Mouse (Mus musculus) liver, embryonic 11.5 days (tissue): ENCODE results near the gene Peli1. TPM values are rescaled to one million over a fixed set of nuclear protein-coding genes. Genes with fewer than 3 reads are reported as not detected.

Source experiments
- ATAC-seq: fragments of 200-750 bp; cut with Nextera tagmentation; replicated peaks from 2 replicates; pipeline ENCODE4 v1.8.0; 2017; ENCODE audit warnings: moderate number of reproducible peaks, mild to moderate bottlenecking, moderate TSS enrichment, moderate library complexity; ENCODE audit not compliant: low FRiP score
- DNase-seq: peaks from one replicate; pipeline ENCODE4 v3.0.0-alpha.2; 2017; ENCODE audit warnings: low spot score
- H3K27ac ChIP-seq: fragments of 300-500 bp; sonication (generic); 2 replicates; pipeline ENCODE4 v1.5.1; 2014; ENCODE audit warnings: mild to moderate bottlenecking, low read depth, low read length, control low read depth
- H3K27me3 ChIP-seq: fragments of 300-500 bp; sonication (generic); replicated peaks from 2 replicates; pipeline ENCODE4 v1.6.1; 2014; ENCODE audit warnings: low read length, mixed read lengths; ENCODE audit not compliant: control insufficient read depth, insufficient read depth
- H3K36me3 ChIP-seq: fragments of 300-500 bp; sonication (generic); 2 replicates; pipeline ENCODE4 v1.6.1; 2014; ENCODE audit warnings: mild to moderate bottlenecking, low read length, moderate library complexity, mixed read lengths; ENCODE audit not compliant: control insufficient read depth, insufficient read depth
- H3K4me1 ChIP-seq: fragments of 300-500 bp; sonication (generic); replicated peaks from 2 replicates; pipeline ENCODE4 v1.6.1; 2014; ENCODE audit warnings: low read length, mixed read lengths; ENCODE audit not compliant: control insufficient read depth, insufficient read depth
- H3K4me2 ChIP-seq: fragments of 300-500 bp; sonication (generic); 2 replicates; pipeline ENCODE4 v1.6.1; 2014; ENCODE audit warnings: mild to moderate bottlenecking, control low read depth, moderate library complexity
- H3K4me3 ChIP-seq: fragments of 300-500 bp; sonication (generic); 2 replicates; pipeline ENCODE4 v1.5.1; 2014; ENCODE audit warnings: low read depth, low read length, control low read depth
- H3K9ac ChIP-seq: fragments of 300-500 bp; sonication (generic); 2 replicates; pipeline ENCODE4 v1.6.1; 2014; ENCODE audit warnings: low read depth, low read length, control low read depth
- H3K9me3 ChIP-seq: fragments of 300-500 bp; sonication (generic); 2 replicates; pipeline ENCODE4 v1.6.1; 2016; ENCODE audit warnings: low read length, inconsistent platforms, mixed read lengths; ENCODE audit not compliant: control insufficient read depth
- WGBS: fragments of 180-500 bp; shearing (Covaris S2); extraction: QIAGEN DNeasy Blood & Tissue Kit; methylation state at CpG from one replicate; pipeline ENCODE4 v1.1.7; 2014; 5-methylcytosine and 5-hydroxymethylcytosine counted together
- polyA plus RNA-seq: library from polyadenylated mRNA; unstranded; fragments of >200 nt; fragmentation: Nextera tagmentation; extraction: Ambion mirVana; gene quantifications from 2 replicates; pipeline ENCODE4 v1.2.1, GENCODE M21; 2014

The Peli1 gene
- 25.2 and 26.7 TPM in 2 replicates for polyA plus RNA-seq

DNA sequence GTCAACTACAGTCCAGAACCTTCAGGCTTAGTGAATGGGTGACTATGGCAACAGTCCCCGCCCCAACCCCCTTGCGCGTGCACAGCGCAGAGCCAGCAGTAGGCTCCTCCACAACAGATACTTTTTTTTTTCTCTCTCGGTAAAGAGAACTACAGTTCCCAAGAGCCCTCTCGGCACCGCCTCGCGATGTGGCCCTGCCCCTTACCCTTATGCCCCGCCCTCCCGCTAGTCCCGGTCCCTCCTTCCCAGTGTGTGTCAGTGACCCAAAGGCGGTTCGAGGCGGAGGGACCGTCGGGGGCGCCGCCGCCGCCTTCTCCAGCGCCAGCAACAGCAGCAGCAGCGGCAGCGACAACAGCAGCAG lies at the start of gene Peli1:
Gene Peli1, plus strand, starts transcription at position 225 of the 361 bp plus-strand sequence.
- Histone ChIP-seq H3K4me1 (peaks cover 7% of the 10 kb centered on the region; the same call in 1 of the 2 replicates), H3K9ac (peak within 1 kb of the TSS; percentile 98), H3K27me3 (no peaks in the 10 kb centered on the region), H3K4me3 (peak within 1 kb of the TSS; percentile 81), H3K36me3 (no peaks in the 10 kb centered on the region), H3K4me2 (peak within 1 kb of the TSS; percentile 86), H3K27ac (peak within 1 kb of the TSS; percentile 99), H3K9me3 (no peaks in the 10 kb centered on the region)
- DNase-seq (peak; percentile 91), ATAC-seq (peak; percentile 100)
- WGBS, result under 1% methylated on average over 24 of the region's 24 CpGs

- H3K9me3 ChIP-seq, result no peaks in the 10 kb centered on the region
- WGBS, result 64% methylated on average over 5 of the region's 5 CpGs
- no peaks in the 10 kb centered on the region for H3K27me3 ChIP-seq
- DNase-seq (no peak), ATAC-seq (peak; percentile 65)
- H3K4me1 ChIP-seq, result no peaks in the 10 kb centered on the region
- H3K27ac ChIP-seq, result no peak overlapping the region
- H3K9ac ChIP-seq, result no peak overlapping the region
- H3K4me3 ChIP-seq, result no peak overlapping the region
- H3K36me3 ChIP-seq, result no peaks in the 10 kb centered on the region
- H3K4me2 ChIP-seq, result no peak overlapping the region
These were observed 48.5 kb upstream of the Peli1 start for GRCm38 (mm10) chr11:21042590-21042989.

DNA sequence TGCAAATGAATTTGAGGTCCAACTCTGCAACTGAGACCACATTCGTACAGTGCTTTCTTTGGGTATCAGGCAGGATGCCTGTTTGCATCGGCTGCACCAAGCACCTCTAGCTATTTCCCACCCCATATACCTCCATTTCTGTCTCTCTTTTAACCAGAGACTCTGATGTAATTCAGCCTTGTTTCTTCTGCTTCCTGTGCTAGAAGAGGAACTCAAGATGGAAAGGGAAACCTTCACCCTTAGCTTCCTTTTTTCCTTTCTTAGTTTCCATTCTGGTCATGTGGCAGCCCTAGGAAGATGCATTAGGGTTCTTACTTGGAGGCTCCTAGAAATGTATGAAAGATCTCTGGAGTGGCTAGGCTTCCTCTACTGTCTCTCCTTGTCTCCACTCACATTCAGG lies 44.9 kb upstream of the Peli1 start:
- H3K36me3 ChIP-seq, result no peaks in the 10 kb centered on the region
- H3K4me3 ChIP-seq, result no peak overlapping the region
- no peak overlapping the region for H3K9ac ChIP-seq
- no peaks in the 10 kb centered on the region for H3K27me3 ChIP-seq
- no peaks in the 10 kb centered on the region for H3K4me1 ChIP-seq
- no peak overlapping the region for H3K4me2 ChIP-seq
- WGBS, result 62% methylated on average over 2 of the region's 2 CpGs
- DNase-seq, result no peak
- ATAC-seq, result no peak
- no peaks in the 10 kb centered on the region for H3K9me3 ChIP-seq
- H3K27ac ChIP-seq, result no peak overlapping the region

GRCm38 (mm10) chr11:21047921-21048320 lies 43.2 kb upstream of the Peli1 start:
- ATAC-seq (no peak), DNase-seq (no peak)
- H3K9ac ChIP-seq, result no peak overlapping the region
- WGBS, result 69% methylated on average over 2 of the region's 2 CpGs
- no peak overlapping the region for H3K4me3 ChIP-seq
- H3K4me1 ChIP-seq, result no peaks in the 10 kb centered on the region
- no peak overlapping the region for H3K27ac ChIP-seq
- H3K27me3 ChIP-seq, result no peaks in the 10 kb centered on the region
- no peaks in the 10 kb centered on the region for H3K9me3 ChIP-seq
- no peaks in the 10 kb centered on the region for H3K36me3 ChIP-seq
- no peak overlapping the region for H3K4me2 ChIP-seq

DNA sequence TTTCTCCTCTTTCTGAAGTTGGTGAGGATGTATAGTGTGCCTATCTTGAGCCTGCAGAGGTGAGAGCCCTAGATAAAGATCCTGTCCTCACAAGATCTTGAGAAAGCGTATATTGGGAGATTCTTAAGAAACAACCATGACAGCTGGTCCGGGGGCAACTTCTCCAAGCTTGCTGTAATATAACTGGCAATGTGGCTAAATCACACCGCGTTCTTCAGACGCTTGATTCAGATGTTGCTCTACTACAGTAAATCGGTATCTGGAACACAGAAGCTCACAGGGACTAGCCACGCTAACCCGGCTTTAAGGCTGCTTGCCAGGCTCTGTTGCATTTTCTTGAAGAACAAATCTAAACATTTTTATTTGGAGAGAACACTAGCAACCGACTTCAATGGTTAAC lies 39.4 kb upstream of the Peli1 start:
- no peak for DNase-seq
- H3K9me3 ChIP-seq, result no peaks in the 10 kb centered on the region
- ATAC-seq, result no peak
- no peaks in the 10 kb centered on the region for H3K4me1 ChIP-seq
- H3K4me3 ChIP-seq, result no peak overlapping the region
- H3K27ac ChIP-seq, result no peak overlapping the region
- no peaks in the 10 kb centered on the region for H3K36me3 ChIP-seq
- H3K4me2 ChIP-seq, result no peak overlapping the region
- WGBS, result 79% methylated on average over 9 of the region's 9 CpGs
- H3K27me3 ChIP-seq, result no peaks in the 10 kb centered on the region
- no peak overlapping the region for H3K9ac ChIP-seq

DNA sequence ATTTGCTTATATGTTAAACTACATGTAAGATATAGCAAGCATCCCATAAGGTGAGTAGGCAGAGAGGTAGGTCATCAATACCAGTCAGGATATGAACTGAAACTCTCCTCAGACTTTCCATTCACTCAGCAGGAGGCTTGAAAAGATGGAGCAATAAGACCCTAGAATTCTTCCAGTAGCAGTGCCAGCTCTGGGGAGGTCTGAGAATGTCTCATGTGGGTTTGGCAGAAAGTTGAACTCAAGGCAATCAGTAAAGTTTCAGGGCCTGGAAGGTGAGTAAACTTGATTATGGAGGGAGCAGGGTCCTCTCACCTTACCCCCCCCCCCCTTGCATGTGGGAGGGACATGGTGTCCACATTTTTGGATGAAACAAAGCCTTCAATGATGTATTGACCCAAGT lies 36.5 kb upstream of the Peli1 start:
- no peak overlapping the region for H3K9ac ChIP-seq
- no peak for ATAC-seq
- no peak for DNase-seq
- H3K9me3 ChIP-seq, result no peaks in the 10 kb centered on the region
- H3K4me1 ChIP-seq, result no peaks in the 10 kb centered on the region
- no peak overlapping the region for H3K27ac ChIP-seq
- H3K27me3 ChIP-seq, result no peaks in the 10 kb centered on the region
- H3K36me3 ChIP-seq, result no peaks in the 10 kb centered on the region
- no peak overlapping the region for H3K4me3 ChIP-seq
- no peak overlapping the region for H3K4me2 ChIP-seq

DNA sequence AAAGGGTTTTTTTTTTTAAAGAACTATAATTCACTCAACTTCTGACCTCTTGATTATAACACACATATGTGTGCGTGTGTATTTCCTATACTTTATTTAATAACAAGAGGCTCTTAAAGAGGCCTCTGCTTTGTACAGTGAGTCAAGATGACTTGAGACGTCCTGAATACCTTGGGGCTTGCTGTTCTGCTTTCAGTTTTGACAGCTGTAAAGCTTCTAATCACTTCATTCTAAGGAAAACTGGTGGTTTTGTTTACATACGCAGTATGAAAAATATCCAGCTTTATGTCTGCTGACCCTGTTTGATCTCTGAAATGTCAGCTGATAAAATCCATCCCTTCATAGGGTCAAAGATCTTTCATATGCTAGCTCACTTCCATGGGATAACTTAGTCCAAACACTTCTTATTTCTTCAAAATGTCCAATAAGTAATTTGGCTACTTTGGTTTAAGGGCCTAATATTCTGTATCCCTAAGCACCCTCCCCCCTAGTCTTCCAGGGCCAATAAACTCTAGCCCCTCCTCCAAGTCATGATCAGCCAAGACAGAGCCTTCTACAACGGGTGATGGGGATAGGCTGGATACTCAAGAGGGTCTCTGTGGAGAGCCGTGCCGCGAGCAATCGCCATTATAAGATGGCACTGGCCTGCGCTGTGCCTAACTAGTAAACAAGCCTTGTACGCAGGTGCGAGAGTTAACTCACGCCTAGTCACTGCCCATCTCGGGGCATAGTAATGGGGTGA lies 34.8 kb upstream of the Peli1 start:
- 91% methylated on average over 13 of the region's 13 CpGs for WGBS
- Histone ChIP-seq H3K4me2 (no peak overlapping the region), H3K9me3 (no peaks in the 10 kb centered on the region), H3K27ac (no peak overlapping the region), H3K9ac (no peak overlapping the region), H3K4me3 (no peak overlapping the region), H3K27me3 (no peaks in the 10 kb centered on the region), H3K4me1 (no peaks in the 10 kb centered on the region), H3K36me3 (no peaks in the 10 kb centered on the region)
- ATAC-seq (no peak), DNase-seq (no peak)

- no peaks in the 10 kb centered on the region for H3K4me1 ChIP-seq
- no peaks in the 10 kb centered on the region for H3K9me3 ChIP-seq
- H3K36me3 ChIP-seq, result no peaks in the 10 kb centered on the region
- no peaks in the 10 kb centered on the region for H3K27me3 ChIP-seq
- no peak overlapping the region for H3K4me3 ChIP-seq
- 75% methylated on average over 17 of the region's 17 CpGs for WGBS
- H3K27ac ChIP-seq, result no peak overlapping the region
- H3K4me2 ChIP-seq, result no peak overlapping the region
- no peak for ATAC-seq
- DNase-seq, result no peak
- no peak overlapping the region for H3K9ac ChIP-seq
These were observed 33.3 kb upstream of the Peli1 start for GRCm38 (mm10) chr11:21057511-21058414.
